Mouse (Mus musculus) CD4-positive naive resting alpha-beta T cell, adult 76 days (primary cell): Measurements from ENCODE around the gene Olfr561. TPM values are rescaled to one million over a fixed set of nuclear protein-coding genes. Genes with fewer than 3 reads are reported as not detected.

Source experiments
- total RNA-seq: library from RNA; stranded (reverse); gene quantifications from one replicate; pipeline ENCODE4 v1.2.4, GENCODE M21; 2023

Olfr561 gene
- total RNA-seq = not detected

DNA sequence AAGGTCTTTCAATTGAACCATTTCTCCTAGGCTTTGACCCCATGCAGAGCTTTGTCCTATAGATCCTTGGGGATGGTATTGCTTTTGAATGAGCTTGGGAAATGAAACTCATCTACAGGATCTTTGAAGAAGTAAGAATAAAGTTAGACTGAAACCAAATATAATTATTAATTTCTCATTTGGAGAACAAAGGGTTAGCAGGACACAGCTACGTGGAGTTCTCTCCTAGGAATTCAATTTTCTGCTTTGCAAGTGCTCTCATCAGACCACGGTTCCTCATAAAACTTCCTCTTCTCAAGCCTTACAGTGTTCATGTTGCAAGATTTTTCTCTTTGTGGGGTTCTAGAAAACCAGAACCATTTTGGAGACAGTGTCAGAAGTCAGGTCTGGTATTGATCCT, at the start of gene Olfr561:
TSS of gene Olfr561 (plus strand) at position 301 of the 400 bp plus-strand sequence.

DNA sequence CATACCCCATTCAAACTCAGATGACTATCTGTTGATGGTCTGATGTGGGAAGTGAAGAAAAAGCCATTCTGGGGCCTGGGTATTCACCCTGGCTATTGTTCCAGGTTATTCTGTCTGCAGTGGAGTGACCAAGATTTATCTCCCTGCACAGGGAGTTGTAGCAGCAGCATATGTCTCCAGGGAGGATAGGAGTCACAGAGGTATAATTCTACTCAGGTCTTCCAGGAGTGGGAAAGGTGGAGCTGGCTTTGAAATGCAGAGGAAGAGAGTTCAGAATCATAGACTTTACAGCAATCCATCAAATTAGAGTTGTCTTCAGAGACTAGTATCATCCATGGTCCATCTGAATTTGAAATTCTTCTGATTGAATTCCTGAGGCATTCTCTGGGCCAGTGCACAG, 43.6 kb upstream of the Olfr561 start, which contains the start of gene Olfr559:
TSS of gene Olfr559 (minus strand) at position 101 of the 400 bp plus-strand sequence.

DNA sequence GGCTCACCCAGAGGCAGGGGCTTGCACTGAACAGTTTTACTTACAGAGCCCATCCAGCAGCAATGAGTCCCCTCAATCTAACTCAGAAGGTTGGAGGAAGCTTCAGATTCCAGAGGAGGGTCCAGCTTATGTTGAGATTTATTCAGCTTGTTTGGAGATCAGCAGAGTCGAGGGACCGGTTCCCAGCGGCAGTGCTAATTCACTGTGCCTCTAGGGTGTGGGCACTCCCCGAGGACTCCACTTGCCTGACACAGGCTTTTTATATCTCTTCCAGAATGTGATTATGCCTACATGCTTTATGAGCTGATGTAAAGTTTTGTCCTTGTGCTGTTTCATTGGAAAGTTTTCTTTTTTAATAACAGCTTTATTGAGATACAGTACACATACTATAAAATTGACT, 11.8 kb upstream of the Olfr561 start, which contains the start of the genes Olfr560 and Olfr78:
TSS of gene Olfr560 (minus strand) at position 101 of the 400 bp plus-strand sequence.
TSS of gene Olfr78 (minus strand) at position 206 of the 400 bp plus-strand sequence.

DNA sequence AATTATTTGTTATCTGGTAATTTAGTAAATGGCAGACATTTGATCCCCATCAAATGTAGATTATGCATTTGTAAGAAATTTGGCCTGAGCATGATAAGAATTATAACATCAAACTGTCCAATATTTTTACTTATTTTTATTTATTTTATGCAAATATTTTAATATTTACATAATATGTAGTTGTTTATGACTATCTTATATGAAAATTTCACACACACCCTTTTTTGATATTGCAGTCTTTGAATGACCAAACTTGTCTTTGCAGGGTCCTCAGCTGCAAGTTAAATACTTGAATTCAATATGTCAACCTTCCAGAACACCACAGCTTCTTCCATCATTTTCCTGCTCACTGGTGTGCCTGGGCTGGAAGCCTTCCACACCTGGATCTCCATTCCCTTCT, 32.2 kb downstream of the Olfr561 start, which contains the start of gene Olfr564:
TSS of gene Olfr564 (plus strand) at position 301 of the 400 bp plus-strand sequence.

Other genes with a start within 250 kb of the Olfr561 start
- not detected for gene Olfr547, start 236.5 kb upstream of the Olfr561 start, total RNA-seq
- gene Olfr548-ps1, start 230.3 kb upstream of the Olfr561 start, total RNA-seq = not detected
- not detected for gene Olfr549, start 221.4 kb upstream of the Olfr561 start, total RNA-seq
- gene Trim21, start 205.7 kb upstream of the Olfr561 start, total RNA-seq = 43.5 TPM
- gene Olfr550, start 199.8 kb upstream of the Olfr561 start, total RNA-seq = not detected
- not detected for gene Olfr551, start 179.3 kb upstream of the Olfr561 start, total RNA-seq
- gene Olfr552, start 173.5 kb upstream of the Olfr561 start, total RNA-seq = 0.23 TPM
- gene Olfr553, start 153.0 kb upstream of the Olfr561 start, total RNA-seq = not detected
- gene Olfr554, start 132.8 kb upstream of the Olfr561 start, total RNA-seq = not detected
- gene Olfr555, start 112.4 kb upstream of the Olfr561 start, total RNA-seq = not detected
- gene Olfr556, start 106.3 kb upstream of the Olfr561 start, total RNA-seq = not detected
- 11.8 TPM for gene Trim68, start 83.9 kb upstream of the Olfr561 start, total RNA-seq
- not detected for gene Olfr557, start 75.3 kb upstream of the Olfr561 start, total RNA-seq
- gene Olfr558, start 69.0 kb upstream of the Olfr561 start, total RNA-seq = not detected
- not detected for gene Olfr33, start 52.2 kb upstream of the Olfr561 start, total RNA-seq
- gene Olfr559, start 43.7 kb upstream of the Olfr561 start, total RNA-seq = not detected
- gene Olfr560, start 11.9 kb upstream of the Olfr561 start, total RNA-seq = not detected
- not detected for gene Olfr78, start 11.8 kb upstream of the Olfr561 start, total RNA-seq
- not detected for gene Olfr564, start 32.3 kb downstream of the Olfr561 start, total RNA-seq
- not detected for gene Olfr566, start 87.5 kb downstream of the Olfr561 start, total RNA-seq
- not detected for gene Olfr568, start 105.9 kb downstream of the Olfr561 start, total RNA-seq
- gene Olfr569, start 119.7 kb downstream of the Olfr561 start, total RNA-seq = not detected
- not detected for gene Olfr570, start 123.4 kb downstream of the Olfr561 start, total RNA-seq
- gene Olfr571, start 146.3 kb downstream of the Olfr561 start, total RNA-seq = not detected
- not detected for gene Olfr572, start 153.2 kb downstream of the Olfr561 start, total RNA-seq
- gene Olfr573-ps1, start 171.4 kb downstream of the Olfr561 start, total RNA-seq = not detected
- not detected for gene Olfr574, start 177.2 kb downstream of the Olfr561 start, total RNA-seq
- not detected for gene Olfr575, start 187.6 kb downstream of the Olfr561 start, total RNA-seq
- not detected for gene Olfr576, start 191.4 kb downstream of the Olfr561 start, total RNA-seq
- not detected for gene Olfr577, start 204.7 kb downstream of the Olfr561 start, total RNA-seq
- not detected for gene Olfr578, start 218.1 kb downstream of the Olfr561 start, total RNA-seq